Mouse (Mus musculus): ENCODE data around the gene Atg10. TPM values are rescaled to one million over a fixed set of nuclear protein-coding genes. Genes with fewer than 3 reads are reported as not detected.

Gene Atg10
- polyA plus RNA-seq, 1 experiment from 2014 or later, result 16.0 TPM

GRCm38 (mm10) chr13:91171205-91171604 is 52.6 kb downstream of the Atg10 start:
- no peak overlapping the region for H3K9ac ChIP-seq
- H3K4me1 ChIP-seq, result no peaks in the 10 kb centered on the region
- no peak for ATAC-seq (ENCODE audit: low FRiP score)
- no peak overlapping the region for H3K4me2 ChIP-seq
- H3K4me3 ChIP-seq (replicated peaks), result no peak overlapping the region
- no peak overlapping the region for H3K27ac ChIP-seq
- 85% methylated on average over 5 of the region's 5 CpGs for WGBS
- no peaks in the 10 kb centered on the region for H3K36me3 ChIP-seq (replicated peaks)
- no peaks in the 10 kb centered on the region for H3K27me3 ChIP-seq
- H3K9me3 ChIP-seq, result no peaks in the 10 kb centered on the region

GRCm38 (mm10) chr13:91169529-91170319 is 54.0 kb downstream of the Atg10 start:
- no peak overlapping the region for H3K9ac ChIP-seq
- no peaks in the 10 kb centered on the region for H3K9me3 ChIP-seq
- H3K36me3 ChIP-seq (replicated peaks), result no peaks in the 10 kb centered on the region
- no peak overlapping the region for H3K4me3 ChIP-seq (replicated peaks)
- H3K27ac ChIP-seq, result no peak overlapping the region
- no peak overlapping the region for H3K4me2 ChIP-seq
- no peaks in the 10 kb centered on the region for H3K4me1 ChIP-seq
- no peak for ATAC-seq (ENCODE audit: low FRiP score)
- H3K27me3 ChIP-seq, result no peaks in the 10 kb centered on the region
- 77% methylated on average over 17 of the region's 17 CpGs for WGBS

GRCm38 (mm10) chr13:91168486-91168885 is 55.3 kb downstream of the Atg10 start:
- no peak for ATAC-seq (ENCODE audit: low FRiP score)
- WGBS, result 81% methylated on average over 4 of the region's 4 CpGs
- no peaks in the 10 kb centered on the region for H3K36me3 ChIP-seq (replicated peaks)
- no peak overlapping the region for H3K9ac ChIP-seq
- H3K4me2 ChIP-seq, result no peak overlapping the region
- no peak overlapping the region for H3K27ac ChIP-seq
- H3K4me3 ChIP-seq (replicated peaks), result no peak overlapping the region
- H3K27me3 ChIP-seq, result no peaks in the 10 kb centered on the region
- no peaks in the 10 kb centered on the region for H3K9me3 ChIP-seq
- H3K4me1 ChIP-seq, result no peaks in the 10 kb centered on the region

GRCm38 (mm10) chr13:91167561-91167960 is 56.2 kb downstream of the Atg10 start:
- WGBS, result 88% methylated on average over 5 of the region's 5 CpGs

GRCm38 (mm10) chr13:91166286-91166685 is 57.5 kb downstream of the Atg10 start:
- Histone ChIP-seq H3K27me3 (no peaks in the 10 kb centered on the region), H3K9ac (no peak overlapping the region), H3K4me2 (no peak overlapping the region), H3K27ac (no peak overlapping the region), H3K4me1 (peaks cover 5% of the 10 kb centered on the region; the same call in 1 of the 2 replicates), H3K36me3 (replicated peaks) (no peaks in the 10 kb centered on the region), H3K9me3 (no peaks in the 10 kb centered on the region), H3K4me3 (replicated peaks) (no peak overlapping the region)
- WGBS, result 93% methylated on average over 7 of the region's 7 CpGs
- no peak for ATAC-seq (ENCODE audit: low FRiP score)

More at GRCm38 (mm10) chr13:91167561-91167960, 56.2 kb downstream of the Atg10 start:
- H3K4me1 ChIP-seq, result peaks cover 3% of the 10 kb centered on the region; the same call in 1 of the 2 replicates
- H3K27ac ChIP-seq, result no peak overlapping the region
- no peak overlapping the region for H3K4me2 ChIP-seq
- H3K4me3 ChIP-seq (replicated peaks), result no peak overlapping the region
- no peak for ATAC-seq (ENCODE audit: low FRiP score)
- H3K9ac ChIP-seq, result no peak overlapping the region
- H3K36me3 ChIP-seq (replicated peaks), result no peaks in the 10 kb centered on the region
- no peaks in the 10 kb centered on the region for H3K9me3 ChIP-seq
- H3K27me3 ChIP-seq, result no peaks in the 10 kb centered on the region

GRCm38 (mm10) chr13:91165200-91165599 is 58.6 kb downstream of the Atg10 start:
- no peak overlapping the region for H3K27ac ChIP-seq
- no peak overlapping the region for H3K9ac ChIP-seq
- peaks cover 5% of the 10 kb centered on the region; the same call in 1 of the 2 replicates for H3K4me1 ChIP-seq
- H3K4me3 ChIP-seq (replicated peaks), result no peak overlapping the region
- H3K4me2 ChIP-seq, result no peak overlapping the region
- WGBS, result 80% methylated on average over 6 of the region's 6 CpGs
- no peaks in the 10 kb centered on the region for H3K27me3 ChIP-seq
- no peak for ATAC-seq (ENCODE audit: low FRiP score)
- H3K9me3 ChIP-seq, result no peaks in the 10 kb centered on the region
- H3K36me3 ChIP-seq (replicated peaks), result no peaks in the 10 kb centered on the region

GRCm38 (mm10) chr13:91163292-91163691 is 60.5 kb downstream of the Atg10 start:
- Histone ChIP-seq H3K4me1 (peaks cover 5% of the 10 kb centered on the region; the same call in 1 of the 2 replicates), H3K9ac (no peak overlapping the region), H3K4me2 (no peak overlapping the region), H3K36me3 (replicated peaks) (no peaks in the 10 kb centered on the region), H3K4me3 (replicated peaks) (no peak overlapping the region), H3K27me3 (no peaks in the 10 kb centered on the region), H3K9me3 (no peaks in the 10 kb centered on the region), H3K27ac (no peak overlapping the region)
- WGBS, result 73% methylated on average over 4 of the region's 4 CpGs
- no peak for ATAC-seq (ENCODE audit: low FRiP score)

- no peak overlapping the region for H3K4me2 ChIP-seq
- H3K9me3 ChIP-seq, result no peaks in the 10 kb centered on the region
- no peak overlapping the region for H3K4me3 ChIP-seq (replicated peaks)
- no peaks in the 10 kb centered on the region for H3K27me3 ChIP-seq
- no peaks in the 10 kb centered on the region for H3K36me3 ChIP-seq (replicated peaks)
- no peak overlapping the region for H3K9ac ChIP-seq
- WGBS, result 34% methylated on average over 5 of the region's 5 CpGs
- ATAC-seq (ENCODE audit: low FRiP score), result 0 out of 2 replicates have a peak, but pooled peaks have one; percentile 33
- no peak overlapping the region for H3K27ac ChIP-seq
- H3K4me1 ChIP-seq, result peaks cover 5% of the 10 kb centered on the region; the same call in 1 of the 2 replicates
These were observed 61.3 kb downstream of the Atg10 start for GRCm38 (mm10) chr13:91162452-91162851.

- Histone ChIP-seq H3K4me2 (no peak overlapping the region), H3K4me3 (replicated peaks) (no peak overlapping the region), H3K9me3 (no peaks in the 10 kb centered on the region), H3K36me3 (replicated peaks) (no peaks in the 10 kb centered on the region), H3K27ac (no peak overlapping the region), H3K9ac (no peak overlapping the region), H3K27me3 (no peaks in the 10 kb centered on the region), H3K4me1 (peaks cover 5% of the 10 kb centered on the region; the same call in 1 of the 2 replicates)
- no peak for ATAC-seq (ENCODE audit: low FRiP score)
- WGBS, result 93% methylated on average over 3 of the region's 3 CpGs
These were observed 63.2 kb downstream of the Atg10 start for GRCm38 (mm10) chr13:91160616-91161015.

GRCm38 (mm10) chr13:91159881-91160280 is 63.9 kb downstream of the Atg10 start:
- Histone ChIP-seq H3K36me3 (replicated peaks) (no peaks in the 10 kb centered on the region), H3K27ac (no peak overlapping the region), H3K9me3 (no peaks in the 10 kb centered on the region), H3K9ac (no peak overlapping the region), H3K4me3 (replicated peaks) (no peak overlapping the region), H3K27me3 (no peaks in the 10 kb centered on the region), H3K4me1 (peaks cover 5% of the 10 kb centered on the region; the same call in 1 of the 2 replicates), H3K4me2 (no peak overlapping the region)
- 79% methylated on average over 2 of the region's 2 CpGs for WGBS
- no peak for ATAC-seq (ENCODE audit: low FRiP score)

GRCm38 (mm10) chr13:91157941-91158340 is 65.8 kb downstream of the Atg10 start:
- Histone ChIP-seq H3K4me3 (replicated peaks) (no peak overlapping the region), H3K36me3 (replicated peaks) (no peaks in the 10 kb centered on the region), H3K4me1 (peaks cover 5% of the 10 kb centered on the region; the same call in 1 of the 2 replicates), H3K27me3 (no peaks in the 10 kb centered on the region), H3K9me3 (no peaks in the 10 kb centered on the region), H3K9ac (no peak overlapping the region), H3K4me2 (no peak overlapping the region), H3K27ac (no peak overlapping the region)
- ATAC-seq (ENCODE audit: low FRiP score), result no peak
- 90% methylated on average over 4 of the region's 4 CpGs for WGBS

- H3K9me3 ChIP-seq, result no peaks in the 10 kb centered on the region
- no peaks in the 10 kb centered on the region for H3K36me3 ChIP-seq (replicated peaks)
- ATAC-seq (ENCODE audit: low FRiP score), result no peak
- no peaks in the 10 kb centered on the region for H3K27me3 ChIP-seq
- no peak overlapping the region for H3K4me3 ChIP-seq (replicated peaks)
- no peak overlapping the region for H3K4me2 ChIP-seq
- no peak overlapping the region for H3K9ac ChIP-seq
- peaks cover 1% of the 10 kb centered on the region; the same call in 1 of the 2 replicates for H3K4me1 ChIP-seq
- H3K27ac ChIP-seq, result no peak overlapping the region
These were observed 66.3 kb downstream of the Atg10 start for GRCm38 (mm10) chr13:91157429-91157828.

- H3K4me2 ChIP-seq, result no peak overlapping the region
- ATAC-seq (ENCODE audit: low FRiP score), result no peak
- H3K9me3 ChIP-seq, result no peaks in the 10 kb centered on the region
- H3K27me3 ChIP-seq, result no peaks in the 10 kb centered on the region
- 96% methylated on average over 2 of the region's 2 CpGs for WGBS
- H3K27ac ChIP-seq, result no peak overlapping the region
- no peaks in the 10 kb centered on the region for H3K36me3 ChIP-seq (replicated peaks)
- H3K4me1 ChIP-seq, result no peaks in the 10 kb centered on the region
- no peak overlapping the region for H3K4me3 ChIP-seq (replicated peaks)
- no peak overlapping the region for H3K9ac ChIP-seq
These were observed 66.8 kb downstream of the Atg10 start for GRCm38 (mm10) chr13:91156949-91157348.

Data from forebrain, embryonic 12.5 days (tissue).